Mouse (Mus musculus) kidney, adult 2 months (tissue): ENCODE results near the gene March11.

Experiments
- CTCF ChIP-seq: fragments of 200-500 bp; conservative IDR thresholded peaks from 2 replicates; pipeline ENCODE4 v1.5.1; 2011; ENCODE audit warnings: low read depth, mild to moderate bottlenecking, control low read depth, low read length, moderate library complexity, mixed read lengths; ENCODE audit not compliant: insufficient read depth, insufficient read length
- POLR2A ChIP-seq: fragments of 200-500 bp; IDR thresholded peaks from one replicate; pipeline ENCODE4 v1.6.1; 2011; ENCODE audit warnings: low read depth, low read length, control low read depth

GRCm38 (mm10) chr15:26432676-26433075, 123.8 kb downstream of the March11 start:
- TF ChIP-seq POLR2A: no peak
- no peak for TF ChIP-seq CTCF
